Mouse (Mus musculus) left cerebral cortex, postnatal 10 days (tissue): ENCODE data around the gene Ttpal. TPM values are rescaled to one million over a fixed set of nuclear protein-coding genes. Genes with fewer than 3 reads are reported as not detected.
A peak's percentile ranks its signal among the peaks of the same experiment; 100 is the strongest.

Experiments
- DNase-seq, 2 experiments: peaks; one replicate each; pipeline ENCODE4 v3.0.0; 2021 to 2022; ENCODE audit warnings: low spot score in 2 of 2, mixed read lengths in 1 of 2; ENCODE audit errors: extremely low spot score in 1 of 2
- intact Hi-C: fragments of 180-260 bp; cut with DNase I; formaldehyde crosslinking; loops from one replicate; pipeline ENCODE4 v1.15.1; 2025
- total RNA-seq, 2 experiments: library from RNA; stranded (reverse); gene quantifications; 2 replicates each; pipeline ENCODE4 v1.2.3; 2021

Ttpal gene
- total RNA-seq, 2 experiments from 2014 or later, result 54.9 to 59.8 TPM

DNA sequence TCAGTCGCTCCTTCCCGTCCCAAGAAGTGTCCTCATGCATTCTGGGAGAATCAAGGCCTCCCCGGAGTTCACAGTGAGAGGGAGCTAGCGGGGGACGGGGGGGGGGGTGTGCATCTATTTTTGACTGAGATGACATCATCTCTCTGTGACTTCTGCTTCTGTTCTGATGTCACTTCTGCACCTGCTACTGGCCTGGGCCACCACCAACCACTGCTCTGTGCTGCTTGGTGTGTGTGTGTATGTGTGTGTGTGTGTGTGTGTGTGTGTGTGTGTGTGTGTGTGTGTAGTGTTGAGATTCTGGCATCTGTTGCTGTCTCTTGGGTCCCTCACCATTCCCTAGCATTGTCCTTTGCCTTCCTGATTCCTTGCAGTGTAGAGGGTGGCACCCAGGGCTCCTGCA lies 14.6 kb upstream of the Ttpal start:
- DNase-seq, result no peak
- intact Hi-C loops, result no loop called here

DNA sequence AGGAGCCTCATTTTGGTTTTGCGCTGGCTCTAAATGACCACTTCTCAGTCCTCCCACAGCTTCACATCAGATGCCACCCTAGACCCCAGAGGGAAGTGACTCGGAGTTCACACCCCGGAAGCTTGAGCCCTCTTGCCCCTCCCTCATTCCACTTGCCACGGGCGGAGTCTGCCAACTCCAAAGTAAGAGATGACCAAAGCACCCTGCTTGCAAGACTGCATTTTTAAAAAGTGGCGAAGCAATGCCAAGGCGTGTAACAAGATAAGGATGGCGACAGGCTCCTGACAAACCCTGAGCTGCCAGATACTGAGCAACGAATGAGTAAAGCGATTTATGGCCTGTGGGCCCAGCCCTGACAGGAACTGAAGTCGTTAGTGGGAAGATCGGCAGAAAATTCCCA lies 11.9 kb upstream of the Ttpal start:
- intact Hi-C loops, result no loop called here
- DNase-seq, result no peak

DNA sequence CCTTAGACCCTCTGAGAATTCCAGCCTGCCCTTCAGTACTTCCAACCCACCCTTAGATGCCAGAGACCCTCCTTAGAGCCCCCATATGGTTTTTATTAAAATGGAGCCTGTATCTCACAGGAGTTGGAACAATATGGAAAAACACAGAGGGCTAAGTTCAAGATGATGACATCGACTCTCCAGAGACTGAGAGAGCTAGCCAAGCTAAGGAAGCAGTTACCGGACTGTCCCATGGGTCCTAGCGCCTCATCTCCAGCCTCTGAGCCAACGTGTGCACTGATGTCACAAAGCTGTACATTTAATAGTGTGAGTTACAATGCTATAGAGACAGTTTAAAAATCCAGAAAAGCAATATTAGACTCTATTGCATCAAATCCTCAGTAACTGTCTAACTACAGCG lies 11.1 kb upstream of the Ttpal start:
- no peak for DNase-seq

GRCm38 (mm10) chr2:163592084-163592483 lies 10.0 kb upstream of the Ttpal start:
- intact Hi-C loops, result no loop called here

More for the DNA sequence above, 11.1 kb upstream of the Ttpal start:
- intact Hi-C loops, result no loop called here

GRCm38 (mm10) chr2:163593636-163594282 lies 8.4 kb upstream of the Ttpal start:
- intact Hi-C loops, result loop anchor here (2.0 kb wide), 1 partner anchor 57 kb away; no protein-coding TSS in a partner anchor
- DNase-seq, result no peak

More at GRCm38 (mm10) chr2:163592084-163592483, 10.0 kb upstream of the Ttpal start:
- peak in 1 of 2 experiments; percentile 39 for DNase-seq

DNA sequence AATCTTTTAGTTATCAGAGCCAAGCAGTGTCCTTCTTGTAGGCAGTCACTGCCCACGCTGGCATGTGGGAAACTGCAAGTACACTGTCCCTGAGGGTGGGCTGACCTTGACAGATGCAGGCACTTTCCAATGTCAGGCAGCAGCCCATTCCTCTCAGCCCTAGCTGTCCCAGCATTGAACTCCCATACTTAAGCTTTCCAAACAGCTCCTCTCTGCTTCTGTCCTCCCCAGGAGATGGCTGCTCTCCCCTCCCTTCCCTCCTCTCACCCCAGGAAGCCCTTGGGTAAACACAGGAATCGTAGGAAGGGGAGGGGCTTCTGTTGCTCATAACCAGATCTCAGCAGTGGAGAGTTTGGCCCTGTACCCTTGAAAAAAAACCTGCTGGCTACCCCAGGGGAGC lies 7.0 kb upstream of the Ttpal start:
- DNase-seq, result peak in 1 of 2 experiments; percentile 54
- intact Hi-C loops, result loop anchor here (2.0 kb wide), 1 partner anchor 58 kb away; no protein-coding TSS in a partner anchor

DNA sequence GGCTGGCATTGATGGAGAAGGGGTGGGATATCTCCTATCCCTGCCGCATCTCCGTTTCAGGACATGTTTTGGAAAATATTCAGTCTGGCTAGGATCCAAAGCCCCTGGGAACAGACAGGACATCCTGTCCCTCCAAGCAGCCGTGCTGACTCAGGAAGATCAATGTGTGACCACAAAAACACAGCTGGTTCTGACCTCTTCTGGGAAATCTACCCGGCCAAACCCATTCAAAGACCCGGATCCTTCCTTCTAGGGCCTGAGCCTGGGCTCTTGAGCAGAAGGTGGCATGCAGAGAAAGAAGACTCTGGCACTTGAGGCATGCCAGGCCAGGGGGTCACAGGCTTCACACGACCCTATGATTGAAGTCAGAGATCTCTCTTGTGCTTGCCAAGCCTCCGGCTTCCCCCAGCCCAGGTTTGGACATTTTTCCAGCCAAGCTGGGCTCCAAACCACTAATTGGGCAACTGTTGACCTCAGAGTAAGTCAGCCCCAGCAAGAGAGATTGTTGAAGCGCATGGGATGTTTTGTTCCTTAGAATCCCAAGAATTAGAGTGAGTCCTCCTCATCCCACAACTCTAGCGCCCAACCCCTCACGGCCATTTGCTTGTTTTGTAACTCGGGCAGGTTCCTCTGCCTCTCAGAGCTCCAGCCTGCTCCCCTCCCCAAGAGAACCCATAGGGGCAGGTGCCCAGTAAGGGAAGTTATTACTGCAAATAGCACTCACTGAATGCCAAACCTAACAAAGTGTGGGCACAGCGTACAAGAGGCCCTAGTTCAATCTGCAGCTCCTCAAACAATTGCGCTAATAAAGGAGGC lies 5.8 kb upstream of the Ttpal start:
- intact Hi-C loops, result no loop called here
- DNase-seq, result peak in 1 of 2 experiments; percentile 84

DNA sequence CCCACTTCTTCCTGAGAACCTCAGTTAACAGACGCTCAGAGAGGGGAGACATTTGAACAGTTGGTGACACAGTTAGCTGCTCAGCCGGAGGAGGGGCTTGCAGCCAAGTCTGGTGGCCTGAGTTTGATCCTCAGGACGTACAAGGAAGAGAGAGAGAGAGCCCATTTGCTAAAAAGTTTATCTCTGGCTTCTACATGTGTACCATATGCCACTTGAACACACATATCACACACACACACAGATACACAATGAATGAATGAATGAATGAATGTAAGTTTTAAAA lies 5.3 kb upstream of the Ttpal start:
- intact Hi-C loops, result no loop called here
- DNase-seq, result no peak

DNA sequence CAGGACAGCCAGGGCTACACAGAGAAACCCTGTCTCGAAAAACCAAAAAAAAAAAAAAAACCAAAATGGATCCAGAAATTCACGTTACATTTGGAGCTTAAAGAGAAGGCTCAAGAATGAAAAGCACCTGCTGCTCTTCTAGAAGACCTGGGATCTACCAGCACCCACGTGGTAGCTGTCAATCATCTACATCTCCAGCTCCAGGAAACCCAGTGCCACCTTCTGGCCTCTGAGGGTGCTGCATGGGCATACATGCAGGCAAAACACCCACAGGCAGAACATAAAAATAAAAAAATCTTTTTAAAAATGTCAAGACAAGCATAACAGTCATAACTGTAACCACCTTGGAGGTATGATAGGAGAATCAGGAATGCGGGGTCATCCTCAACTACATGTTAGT lies 4.5 kb upstream of the Ttpal start:
- intact Hi-C loops, result no loop called here
- DNase-seq, result peak in 1 of 2 experiments; percentile 79

GRCm38 (mm10) chr2:163599226-163599625 lies 2.9 kb upstream of the Ttpal start:
- intact Hi-C loops, result no loop called here
- DNase-seq, result peak in 1 of 2 experiments; percentile 72

DNA sequence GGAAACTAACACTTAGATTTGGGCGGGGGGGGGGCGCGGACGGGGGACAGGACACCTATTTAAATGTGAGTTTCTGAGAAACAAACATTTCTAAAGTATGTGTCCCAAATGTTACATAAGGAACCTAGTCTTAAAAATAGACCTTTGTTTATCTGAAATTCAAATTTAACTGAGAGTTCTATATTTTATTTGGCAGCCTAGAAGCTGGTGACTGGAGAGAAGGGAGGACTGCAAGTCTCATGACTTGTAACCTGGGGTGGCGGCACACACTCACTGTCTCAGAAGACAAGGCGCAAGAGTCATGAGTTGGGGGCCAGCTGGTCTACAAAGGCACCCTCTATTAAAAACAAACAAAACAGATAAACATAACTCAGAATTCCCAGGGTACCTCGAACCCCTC lies 1.0 kb upstream of the Ttpal start:
- no peak for DNase-seq
- intact Hi-C loops, result loop anchor here (5.0 kb wide), 1 partner anchor 116 kb away; no protein-coding TSS in a partner anchor

GRCm38 (mm10) chr2:163601712-163602100 lies 408 bp upstream of the Ttpal start:
- DNase-seq, result no peak
- intact Hi-C loops, result loop anchor here (5.0 kb wide), 1 partner anchor 116 kb away; no protein-coding TSS in a partner anchor

GRCm38 (mm10) chr2:163606161-163606560 lies 4.0 kb downstream of the Ttpal start:
- intact Hi-C loops, result no loop called here
- DNase-seq, result no peak

- intact Hi-C loops, result no loop called here
- DNase-seq, result no peak
Observed at GRCm38 (mm10) chr2:163608008-163608407, 5.9 kb downstream of the Ttpal start.

- intact Hi-C loops, result no loop called here
- DNase-seq, result no peak
Observed at GRCm38 (mm10) chr2:163609281-163609975, 7.3 kb downstream of the Ttpal start.

DNA sequence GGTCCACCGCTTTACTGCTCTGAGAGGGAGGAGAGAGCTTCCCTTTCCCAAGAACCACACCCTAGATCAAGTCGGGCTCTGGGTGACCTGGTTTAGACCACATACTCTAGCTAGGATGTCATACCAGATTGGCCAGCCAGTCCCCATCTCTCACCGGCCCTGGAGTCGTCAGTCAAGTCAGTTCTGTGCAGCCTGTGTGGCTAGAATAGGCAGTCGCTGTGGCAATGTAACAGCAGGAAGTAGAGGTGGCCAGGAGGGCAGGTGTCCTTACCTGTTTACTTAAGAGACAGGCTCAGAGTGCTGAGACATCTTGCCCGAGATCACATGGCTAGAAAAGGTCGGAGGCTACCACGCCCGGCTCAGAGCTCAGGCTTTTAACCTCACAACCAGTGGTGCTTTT lies 9.1 kb downstream of the Ttpal start:
- no peak for DNase-seq
- intact Hi-C loops, result no loop called here

- intact Hi-C loops, result no loop called here
Observed at GRCm38 (mm10) chr2:163613206-163613605, 11.1 kb downstream of the Ttpal start.

DNA sequence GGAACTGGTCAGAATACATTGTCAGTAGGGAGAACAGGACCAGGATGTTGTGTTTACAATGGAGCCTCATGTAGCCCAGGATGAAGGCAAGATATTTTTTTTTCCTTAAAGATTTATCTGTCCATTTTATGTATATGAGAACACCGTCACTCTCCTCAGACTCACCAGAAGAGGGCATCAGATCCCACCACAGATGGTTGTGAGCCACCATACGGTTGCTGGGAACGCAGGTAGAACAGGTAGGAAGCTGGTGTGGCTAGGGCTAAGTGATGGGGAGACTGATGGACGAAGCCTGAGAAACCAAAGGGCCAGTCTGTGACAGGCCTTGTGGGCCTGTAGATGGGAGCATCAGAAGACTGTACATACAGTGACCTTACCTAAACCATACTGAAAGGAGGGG lies 11.9 kb downstream of the Ttpal start:
- DNase-seq, result no peak
- intact Hi-C loops, result no loop called here

More at GRCm38 (mm10) chr2:163613206-163613605, 11.1 kb downstream of the Ttpal start:
- DNase-seq, result no peak

- intact Hi-C loops, result no loop called here
- no peak for DNase-seq
Observed at GRCm38 (mm10) chr2:163615401-163615800, 13.3 kb downstream of the Ttpal start.
